Mouse (Mus musculus): ENCODE data around the gene Utp15. TPM values are rescaled to one million over a fixed set of nuclear protein-coding genes. Genes with fewer than 3 reads are reported as not detected.
A peak's percentile ranks its signal among the peaks of the same experiment; 100 is the strongest.

The Utp15 gene
- 0.05 and 0.23 TPM in 2 replicates for polyA plus RNA-seq (2012)

DNA sequence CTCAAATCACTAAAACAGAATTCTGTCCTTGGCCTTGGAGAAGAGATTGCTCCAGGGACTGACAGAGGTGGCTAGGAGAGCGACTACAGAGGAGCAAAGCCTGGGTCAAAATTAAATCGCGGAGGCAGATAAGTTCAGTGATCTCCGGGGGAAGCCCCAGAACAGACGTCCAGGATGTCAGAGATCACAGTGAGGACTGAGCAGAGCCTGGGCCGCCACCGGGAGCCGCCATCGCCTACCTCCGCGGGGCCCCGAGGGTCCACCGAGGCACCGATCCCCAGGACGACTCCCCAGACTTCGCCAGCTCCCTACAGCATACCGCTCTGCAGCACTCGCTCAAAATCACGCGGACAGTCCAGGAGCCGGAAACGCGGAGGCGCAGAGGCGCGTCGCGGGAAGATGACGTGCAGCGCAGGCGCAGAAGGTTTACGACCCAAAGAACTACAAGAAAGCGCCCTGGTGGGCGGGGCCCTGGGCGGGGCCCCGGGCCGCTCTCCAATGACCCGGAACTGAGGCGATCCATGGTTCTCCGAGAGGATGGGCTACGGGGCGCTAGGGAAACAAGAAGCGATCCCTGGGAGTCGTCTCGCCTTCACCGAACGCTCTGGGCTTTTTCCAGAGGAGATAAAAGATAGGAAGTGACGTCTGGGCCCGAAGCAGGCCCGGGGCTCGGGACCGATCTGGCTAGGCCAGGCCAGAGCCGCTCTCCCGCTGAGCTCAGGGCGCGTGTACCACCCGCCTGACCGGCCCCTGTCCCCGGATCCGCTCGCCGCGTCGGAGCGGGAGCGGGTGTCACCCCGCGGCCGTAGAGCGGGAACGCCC is at the start of gene Utp15, which contains the start of gene Ankra2:
TSS of gene Utp15 (minus strand) at position 406 of the 822 bp plus-strand sequence.
TSS of gene Ankra2 (plus strand) at position 439 of the 822 bp plus-strand sequence.
- Histone ChIP-seq H3K4me3 (replicated peaks) (peak within 1 kb of the TSS; percentile 98), H3K4me1 (ENCODE audit: control insufficient read depth) (peaks cover 33% of the 10 kb centered on the region), H3K9me3 (ENCODE audit: control insufficient read depth, low read length) (no peaks in the 10 kb centered on the region), H3K36me3 (ENCODE audit: control insufficient read depth) (peaks cover 35% of the 10 kb centered on the region), H3K27me3 (ENCODE audit: control insufficient read depth) (no peaks in the 10 kb centered on the region)
- TF ChIP-seq TAL1 (IDR thresholded peaks at IDR 0.05; ENCODE audit: low read length) (no peak), GATA1 (IDR thresholded peaks at IDR 0.05; ENCODE audit: low read length) (no peak)

DNA sequence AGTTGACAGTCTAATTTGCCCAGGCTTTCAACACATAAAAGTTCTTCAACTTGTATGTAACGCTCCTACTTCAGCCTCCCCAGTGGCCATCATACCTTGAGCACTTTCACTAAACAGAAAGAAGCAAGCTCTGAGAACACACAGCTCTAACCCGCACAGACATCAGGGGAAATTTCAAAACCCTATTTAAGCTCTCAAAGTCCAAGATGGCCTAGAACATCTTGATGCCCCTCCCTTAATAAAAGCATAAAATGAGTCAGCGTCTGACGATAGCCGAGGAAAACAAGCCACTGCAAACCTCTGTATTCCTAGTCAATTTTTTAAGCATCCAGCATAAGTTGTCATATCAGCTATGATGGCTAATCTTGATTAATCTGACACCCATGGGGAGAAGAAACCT is 48.8 kb upstream of the Utp15 start:
- peaks cover 19% of the 10 kb centered on the region for H3K4me1 ChIP-seq (ENCODE audit: control insufficient read depth)
- H3K4me3 ChIP-seq (replicated peaks) = no peak overlapping the region
- no peaks in the 10 kb centered on the region for H3K9me3 ChIP-seq (ENCODE audit: control insufficient read depth, low read length)
- H3K27me3 ChIP-seq (ENCODE audit: control insufficient read depth) = no peaks in the 10 kb centered on the region
- no peak for TF ChIP-seq TAL1 (IDR thresholded peaks at IDR 0.05; ENCODE audit: low read length)
- no peak for TF ChIP-seq GATA1 (IDR thresholded peaks at IDR 0.05; ENCODE audit: low read length)
- peaks cover 80% of the 10 kb centered on the region for H3K36me3 ChIP-seq (ENCODE audit: control insufficient read depth)

DNA sequence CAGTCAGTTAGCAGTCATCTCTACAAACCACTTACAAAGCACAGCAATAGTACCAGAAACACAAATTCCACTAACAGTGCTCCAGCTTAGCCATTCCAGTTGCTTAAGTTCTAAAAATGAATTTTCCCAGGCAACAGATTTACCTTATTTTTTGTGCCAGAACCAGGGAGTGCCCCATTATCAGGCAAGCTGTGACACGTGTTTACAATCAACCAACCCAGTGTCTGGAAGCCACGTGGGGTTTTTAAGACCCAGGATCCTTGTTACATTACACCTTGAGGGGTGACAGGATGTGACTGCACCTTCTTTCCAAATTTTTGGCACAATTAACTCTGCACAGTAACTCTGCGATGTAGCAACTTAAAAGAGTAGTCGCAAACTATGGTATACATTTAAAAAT is 45.9 kb upstream of the Utp15 start:
- peaks cover 5% of the 10 kb centered on the region for H3K4me1 ChIP-seq (ENCODE audit: control insufficient read depth)
- peaks cover 65% of the 10 kb centered on the region for H3K36me3 ChIP-seq (ENCODE audit: control insufficient read depth)
- no peaks in the 10 kb centered on the region for H3K27me3 ChIP-seq (ENCODE audit: control insufficient read depth)
- no peak overlapping the region for H3K4me3 ChIP-seq (replicated peaks)
- no peaks in the 10 kb centered on the region for H3K9me3 ChIP-seq (ENCODE audit: control insufficient read depth, low read length)
- no peak for TF ChIP-seq GATA1 (IDR thresholded peaks at IDR 0.05; ENCODE audit: low read length)
- TF ChIP-seq TAL1 (IDR thresholded peaks at IDR 0.05; ENCODE audit: low read length) = no peak

DNA sequence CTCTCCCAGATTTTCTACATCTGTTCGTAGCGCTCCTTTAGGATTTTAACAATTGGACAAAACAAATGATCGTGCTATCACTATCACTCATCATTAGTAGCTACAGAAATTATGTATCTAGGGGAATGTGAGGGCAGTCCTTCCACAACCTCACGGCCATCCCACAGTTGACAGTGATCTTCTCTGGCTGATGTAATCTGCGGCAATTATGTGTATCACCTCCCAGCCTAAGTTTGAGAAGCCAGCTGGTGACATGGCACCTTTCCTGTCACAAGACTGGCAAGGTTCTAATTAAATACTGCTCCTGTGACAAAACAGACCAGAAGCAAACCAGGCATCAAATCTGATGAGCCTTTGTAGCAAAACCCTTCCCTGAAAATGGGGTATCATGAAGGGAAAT is 45.2 kb upstream of the Utp15 start:
- peaks cover 57% of the 10 kb centered on the region for H3K36me3 ChIP-seq (ENCODE audit: control insufficient read depth)
- H3K4me1 ChIP-seq (ENCODE audit: control insufficient read depth) = peaks cover 2% of the 10 kb centered on the region; the same call in 1 of the 2 replicates
- no peak overlapping the region for H3K4me3 ChIP-seq (replicated peaks)
- no peaks in the 10 kb centered on the region for H3K9me3 ChIP-seq (ENCODE audit: control insufficient read depth, low read length)
- no peaks in the 10 kb centered on the region for H3K27me3 ChIP-seq (ENCODE audit: control insufficient read depth)
- TF ChIP-seq GATA1 (IDR thresholded peaks at IDR 0.05; ENCODE audit: low read length) = no peak
- TF ChIP-seq TAL1 (IDR thresholded peaks at IDR 0.05; ENCODE audit: low read length) = no peak

DNA sequence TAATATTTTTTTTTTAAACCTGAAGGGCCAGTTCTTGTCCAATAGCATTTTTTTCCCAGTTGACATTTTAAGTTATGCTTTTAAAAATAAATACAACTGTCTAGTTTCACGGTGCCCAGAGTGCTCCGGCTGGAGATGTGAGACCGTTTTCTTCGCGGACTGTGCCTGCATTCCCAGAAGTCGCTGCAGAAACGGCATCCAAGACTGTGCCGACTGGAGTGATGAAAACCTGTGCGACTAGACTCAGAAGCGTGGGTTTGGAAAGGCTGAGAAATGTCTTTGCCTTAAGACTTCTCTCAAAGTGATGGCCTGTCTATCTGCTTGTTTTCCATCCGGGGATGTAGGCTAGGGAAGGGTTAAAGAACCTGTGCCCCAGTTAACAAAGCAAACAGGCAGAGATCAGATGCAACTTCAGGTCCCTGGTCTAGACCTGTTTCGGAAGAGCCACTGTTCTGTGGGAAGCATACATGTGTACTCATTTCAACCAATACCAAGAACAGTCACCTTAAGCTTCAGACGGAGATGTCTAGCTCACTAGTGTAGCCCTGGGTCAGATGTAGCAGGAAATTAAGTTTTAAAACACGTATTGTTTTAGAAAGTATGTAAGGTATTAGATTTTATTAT is 44.1 kb upstream of the Utp15 start:
- Histone ChIP-seq H3K4me3 (replicated peaks) (no peak overlapping the region), H3K36me3 (ENCODE audit: control insufficient read depth) (peaks cover 47% of the 10 kb centered on the region), H3K27me3 (ENCODE audit: control insufficient read depth) (no peaks in the 10 kb centered on the region), H3K9me3 (ENCODE audit: control insufficient read depth, low read length) (no peaks in the 10 kb centered on the region), H3K4me1 (ENCODE audit: control insufficient read depth) (peaks cover 2% of the 10 kb centered on the region; the same call in 1 of the 2 replicates)
- TF ChIP-seq TAL1 (IDR thresholded peaks at IDR 0.05; ENCODE audit: low read length) (no peak), GATA1 (IDR thresholded peaks at IDR 0.05; ENCODE audit: low read length) (no peak)

DNA sequence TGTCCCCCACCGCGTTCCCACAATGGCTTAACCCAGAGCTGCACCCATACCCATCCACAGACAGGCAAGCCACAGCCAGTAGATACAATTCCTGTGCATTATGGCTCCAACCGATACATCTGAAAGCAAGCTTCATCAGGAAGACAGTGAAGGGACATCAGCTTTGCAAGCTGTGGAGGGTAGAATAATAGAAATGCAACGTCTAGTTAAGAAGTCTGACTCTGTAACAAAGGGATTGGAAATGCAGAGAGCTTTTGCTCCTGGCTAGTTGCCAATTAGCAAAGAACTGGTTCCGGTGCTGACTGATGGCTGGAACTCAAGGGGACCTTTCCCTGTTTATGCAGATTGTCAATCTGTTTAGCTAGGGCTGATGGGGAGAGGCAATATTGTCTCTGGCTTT is 43.6 kb upstream of the Utp15 start:
- TF ChIP-seq GATA1 (IDR thresholded peaks at IDR 0.05; ENCODE audit: low read length) (no peak), TAL1 (IDR thresholded peaks at IDR 0.05; ENCODE audit: low read length) (no peak)
- no peaks in the 10 kb centered on the region for H3K4me1 ChIP-seq (ENCODE audit: control insufficient read depth)
- H3K36me3 ChIP-seq (ENCODE audit: control insufficient read depth) = peaks cover 41% of the 10 kb centered on the region
- H3K27me3 ChIP-seq (ENCODE audit: control insufficient read depth) = no peaks in the 10 kb centered on the region
- no peaks in the 10 kb centered on the region for H3K9me3 ChIP-seq (ENCODE audit: control insufficient read depth, low read length)
- no peak overlapping the region for H3K4me3 ChIP-seq (replicated peaks)

DNA sequence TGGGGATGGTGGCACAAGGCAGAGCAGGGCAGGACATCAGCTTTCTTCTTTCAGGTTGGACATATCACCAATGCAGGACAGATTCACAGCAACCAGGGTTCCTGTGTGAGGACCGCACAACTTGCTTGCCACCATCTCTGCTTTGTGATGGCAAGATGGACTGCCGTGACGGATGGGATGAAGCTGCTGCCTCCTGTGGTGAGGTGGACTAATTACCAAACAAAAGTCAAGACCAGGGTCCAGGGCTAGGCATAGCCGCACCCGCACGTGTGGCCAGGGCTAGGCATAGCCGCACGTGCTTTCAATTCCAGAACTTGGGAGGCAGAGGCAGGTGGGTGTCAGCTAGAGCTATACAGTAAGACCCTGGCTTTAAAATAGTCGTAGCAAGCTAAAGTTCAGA is 42.4 kb upstream of the Utp15 start:
- Histone ChIP-seq H3K4me3 (replicated peaks) (no peak overlapping the region), H3K9me3 (ENCODE audit: control insufficient read depth, low read length) (no peaks in the 10 kb centered on the region), H3K4me1 (ENCODE audit: control insufficient read depth) (no peaks in the 10 kb centered on the region), H3K36me3 (ENCODE audit: control insufficient read depth) (peaks cover 30% of the 10 kb centered on the region), H3K27me3 (ENCODE audit: control insufficient read depth) (no peaks in the 10 kb centered on the region)
- TF ChIP-seq TAL1 (IDR thresholded peaks at IDR 0.05; ENCODE audit: low read length) (no peak), GATA1 (IDR thresholded peaks at IDR 0.05; ENCODE audit: low read length) (no peak)

DNA sequence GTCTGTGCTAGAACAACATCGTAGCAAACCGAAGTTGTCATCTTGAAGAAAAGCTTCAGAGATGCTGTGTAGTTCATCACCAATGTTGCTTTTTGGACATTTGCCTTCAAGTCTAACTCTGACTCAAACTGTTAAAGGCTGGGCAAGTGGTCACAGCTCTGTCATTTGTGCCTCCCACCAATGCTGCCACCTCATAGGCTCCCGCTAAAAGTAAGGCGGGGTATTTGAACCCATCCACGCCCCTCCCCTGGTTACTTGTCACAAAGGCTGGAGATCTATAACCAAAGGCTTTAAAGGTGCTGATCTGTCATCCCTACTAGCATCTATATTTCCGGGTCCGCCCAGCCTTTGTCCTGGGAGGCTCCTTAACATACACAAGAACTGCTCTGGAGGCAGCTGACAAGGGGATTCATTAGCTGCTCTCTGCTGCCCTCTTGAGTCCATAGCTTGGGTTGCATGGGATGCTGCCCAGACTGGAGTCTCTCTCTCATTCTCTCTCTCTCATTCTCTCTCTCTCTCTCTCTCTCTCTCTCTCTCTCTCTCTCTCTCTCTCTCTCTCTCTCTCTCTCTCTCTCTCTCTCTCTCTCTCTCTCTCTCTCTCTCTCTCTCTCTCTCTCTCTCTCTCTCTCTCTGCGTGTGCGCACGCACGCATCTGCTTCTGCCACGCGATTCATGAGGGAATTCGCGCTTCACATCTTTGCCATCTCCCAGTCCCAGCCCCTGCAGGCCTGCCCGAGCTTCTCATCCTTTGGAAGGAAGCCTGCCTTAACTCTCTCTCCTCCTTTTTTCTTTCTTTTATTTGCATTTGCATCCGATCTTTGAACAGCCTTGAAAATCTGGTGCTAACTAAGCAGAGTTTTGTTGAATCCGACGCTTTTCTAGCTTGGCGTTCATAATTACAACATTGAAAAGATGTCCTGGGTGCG is 36.3 kb upstream of the Utp15 start:
- no peak overlapping the region for H3K4me3 ChIP-seq (replicated peaks)
- H3K27me3 ChIP-seq (ENCODE audit: control insufficient read depth) = no peaks in the 10 kb centered on the region
- H3K36me3 ChIP-seq (ENCODE audit: control insufficient read depth) = no peaks in the 10 kb centered on the region
- peaks cover 3% of the 10 kb centered on the region; the same call in 1 of the 2 replicates for H3K4me1 ChIP-seq (ENCODE audit: control insufficient read depth)
- H3K9me3 ChIP-seq (ENCODE audit: control insufficient read depth, low read length) = peaks cover 6% of the 10 kb centered on the region
- TF ChIP-seq TAL1 (IDR thresholded peaks at IDR 0.05; ENCODE audit: low read length) (no peak), GATA1 (IDR thresholded peaks at IDR 0.05; ENCODE audit: low read length) (no peak)

Data from erythroblast, embryonic 14.5 days (primary cell).